Mouse (Mus musculus) lung, adult 2 months (tissue): ENCODE measurements around the gene Tdrd3.

Experiments
- CTCF ChIP-seq: fragments of 200-500 bp; IDR thresholded peaks from 2 replicates; pipeline ENCODE4 v1.5.1; 2011; ENCODE audit warnings: mild to moderate bottlenecking, low read length, control low read depth; ENCODE audit not compliant: insufficient read depth
- POLR2A ChIP-seq: fragments of 200-500 bp; IDR thresholded peaks from 2 replicates; pipeline ENCODE4 v1.6.1; 2011; ENCODE audit warnings: low read depth, mild to moderate bottlenecking, control low read depth, low read length, borderline replicate concordance; ENCODE audit errors: extremely low read depth

DNA sequence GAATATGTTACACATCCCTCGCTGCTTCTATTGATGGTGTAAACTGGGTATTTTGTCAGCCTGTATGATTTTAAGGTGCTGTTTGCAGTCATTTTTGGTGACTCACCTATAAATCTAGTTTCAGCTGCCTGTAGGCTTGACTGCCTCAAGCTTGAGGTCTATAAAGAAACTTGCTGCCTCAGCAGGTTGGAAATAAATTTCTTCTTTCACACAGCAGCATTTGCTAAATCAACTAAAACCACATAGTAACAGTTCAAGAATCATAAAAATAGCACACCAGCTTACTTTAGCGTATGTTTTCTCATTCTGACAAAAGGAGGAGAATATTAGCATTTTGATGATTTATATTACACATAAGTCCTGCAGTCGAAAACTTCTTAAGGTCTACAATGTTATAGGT is 6.0 kb downstream of the Tdrd3 start:
- TF ChIP-seq CTCF (no peak), POLR2A (no peak)
